Mouse (Mus musculus) bone marrow, adult 2 months (tissue): ENCODE measurements around the gene Chid1.

Experiments
- CTCF ChIP-seq: fragments of 200-500 bp; IDR thresholded peaks from 2 replicates; pipeline ENCODE4 v1.5.1; 2011; ENCODE audit warnings: low read length, control low read depth; ENCODE audit not compliant: control insufficient read depth, insufficient read depth
- POLR2A ChIP-seq: fragments of 200-500 bp; IDR thresholded peaks from 2 replicates; pipeline ENCODE4 v1.6.1; 2011; ENCODE audit warnings: low read depth, mild to moderate bottlenecking, control low read depth, low read length, borderline replicate concordance; ENCODE audit not compliant: control insufficient read depth

- peak; percentile 97 for TF ChIP-seq CTCF
- TF ChIP-seq POLR2A: no peak
These were observed 58.7 kb downstream of the Chid1 start for GRCm38 (mm10) chr7:141480842-141481497.
